Mouse (Mus musculus): ENCODE measurements around the gene Etnppl.

- TF ChIP-seq POLR2A (IDR thresholded peaks at IDR 0.05; ENCODE audit: low read depth, low read length) (no peak), CTCF (IDR thresholded peaks at IDR 0.05; ENCODE audit: extremely low read depth, insufficient read depth, insufficient read length, insufficient replicate concordance) (no peak)
Observed at GRCm38 (mm10) chr3:130614444-130614843, 2.8 kb upstream of the Etnppl start.
